Mouse (Mus musculus): Measurements from ENCODE around the gene Zcchc7. TPM values are rescaled to one million over a fixed set of nuclear protein-coding genes. Genes with fewer than 3 reads are reported as not detected.

The Zcchc7 gene
- polyA plus RNA-seq, 1 experiment = 5.3 TPM

DNA sequence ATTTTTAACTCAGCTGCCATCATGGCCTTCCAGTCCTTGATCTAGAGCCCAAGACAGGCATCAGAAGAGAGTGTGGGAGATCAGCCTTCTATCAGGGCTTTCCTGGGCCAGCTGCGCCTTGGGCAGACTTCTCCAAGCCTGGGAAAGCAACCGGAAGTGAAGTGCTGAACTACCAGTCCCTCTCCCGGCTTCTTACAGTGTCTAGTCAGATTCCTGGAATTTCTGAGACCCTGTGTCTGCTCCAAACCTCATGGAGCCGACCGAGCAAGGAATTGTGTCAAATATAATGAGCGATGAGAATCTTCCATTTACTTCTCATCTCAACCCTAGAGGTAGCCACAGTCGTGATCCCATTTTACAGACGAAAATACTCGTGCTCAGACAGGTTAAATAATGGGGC is 203.1 kb downstream of the Zcchc7 start:
- no peak overlapping the region for H3ac ChIP-seq (ENCODE audit: control insufficient read depth, insufficient read length, low read depth)
- H3K36me3 ChIP-seq (ENCODE audit: control insufficient read depth, insufficient read depth) = no peaks in the 10 kb centered on the region
- no peak for TF ChIP-seq FOSL1 (IDR thresholded peaks at IDR 0.05; ENCODE audit: insufficient read depth, low read length, poor library complexity, severe bottlenecking)
- no peak for TF ChIP-seq CTCF (IDR thresholded peaks at IDR 0.05; ENCODE audit: control insufficient read depth, insufficient read depth, insufficient read length)
- TF ChIP-seq MYOD1 (IDR thresholded peaks at IDR 0.05; ENCODE audit: control insufficient read depth, insufficient read length, low read depth) = no peak
- TF ChIP-seq CEBPB (IDR thresholded peaks at IDR 0.05; ENCODE audit: low read depth) = no peak
- TF ChIP-seq MYOG (IDR thresholded peaks at IDR 0.05; ENCODE audit: control insufficient read depth, extremely low read depth, insufficient read length) = no peak
- TF ChIP-seq USF1 (IDR thresholded peaks at IDR 0.05; ENCODE audit: low read depth) = no peak
- TF ChIP-seq MAX (IDR thresholded peaks at IDR 0.05) = no peak
- no peaks in the 10 kb centered on the region for H3K27me3 ChIP-seq (ENCODE audit: control insufficient read depth, insufficient read depth, insufficient read length)
- H3K4me3 ChIP-seq (ENCODE audit: insufficient read depth, poor library complexity, severe bottlenecking) = no peak overlapping the region
- no peaks in the 10 kb centered on the region for H3K79me3 ChIP-seq (ENCODE audit: low read depth)
- no peaks in the 10 kb centered on the region for H3K79me2 ChIP-seq (ENCODE audit: control insufficient read depth, insufficient read depth)

DNA sequence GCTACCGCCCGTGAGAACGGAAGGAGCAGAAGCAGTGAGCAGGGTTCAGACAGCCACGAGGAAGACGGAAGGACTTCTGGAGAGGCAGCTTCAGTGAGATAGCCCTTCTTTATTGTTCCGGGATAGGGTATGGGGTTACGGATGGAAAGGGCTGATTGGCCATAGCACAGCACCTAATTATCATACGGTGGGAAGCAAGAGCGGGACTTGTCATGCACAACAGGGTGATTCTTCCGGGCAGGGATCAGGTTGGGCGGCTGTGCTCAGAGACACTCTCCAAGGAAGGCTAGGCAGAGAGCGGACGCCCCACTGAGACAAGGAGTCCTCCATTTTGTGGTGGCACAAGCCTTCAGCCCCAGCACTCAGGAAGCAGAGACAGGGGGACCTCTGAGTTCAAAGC is 203.5 kb downstream of the Zcchc7 start:
- Histone ChIP-seq H3K79me2 (ENCODE audit: control insufficient read depth, insufficient read depth) (no peaks in the 10 kb centered on the region), H3K4me3 (ENCODE audit: insufficient read depth, poor library complexity, severe bottlenecking) (no peak overlapping the region), H3ac (ENCODE audit: control insufficient read depth, insufficient read length, low read depth) (no peak overlapping the region), H3K79me3 (ENCODE audit: low read depth) (no peaks in the 10 kb centered on the region), H3K36me3 (ENCODE audit: control insufficient read depth, insufficient read depth) (no peaks in the 10 kb centered on the region), H3K27me3 (ENCODE audit: control insufficient read depth, insufficient read depth, insufficient read length) (no peaks in the 10 kb centered on the region)
- TF ChIP-seq CTCF (IDR thresholded peaks at IDR 0.05; ENCODE audit: control insufficient read depth, insufficient read depth, insufficient read length) (no peak), CEBPB (IDR thresholded peaks at IDR 0.05; ENCODE audit: low read depth) (no peak), MAX (IDR thresholded peaks at IDR 0.05) (no peak), USF1 (IDR thresholded peaks at IDR 0.05; ENCODE audit: low read depth) (no peak), MYOD1 (IDR thresholded peaks at IDR 0.05; ENCODE audit: control insufficient read depth, insufficient read length, low read depth) (no peak), MYOG (IDR thresholded peaks at IDR 0.05; ENCODE audit: control insufficient read depth, extremely low read depth, insufficient read length) (no peak), FOSL1 (IDR thresholded peaks at IDR 0.05; ENCODE audit: insufficient read depth, low read length, poor library complexity, severe bottlenecking) (no peak)

DNA sequence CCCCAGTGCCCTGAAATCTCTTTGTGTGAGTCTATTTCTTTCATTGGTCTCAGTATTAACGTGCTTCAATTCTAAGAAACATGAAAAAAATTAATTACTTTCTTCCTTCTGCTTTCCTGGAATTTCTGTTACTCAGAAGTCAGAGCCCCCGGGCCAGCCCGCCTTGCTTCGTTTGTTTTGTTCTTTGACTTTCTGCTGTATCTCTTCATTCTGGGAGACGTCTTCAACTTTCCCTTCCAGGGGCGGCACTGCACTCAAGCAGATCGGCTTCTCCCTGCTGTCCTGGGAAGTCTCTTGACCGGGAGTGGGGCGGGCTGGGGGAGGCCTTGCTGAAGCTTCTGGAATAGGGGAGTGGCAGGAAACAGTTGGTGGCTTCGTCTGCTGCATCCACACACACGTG is 207.5 kb downstream of the Zcchc7 start:
- no peak for TF ChIP-seq USF1 (IDR thresholded peaks at IDR 0.05; ENCODE audit: low read depth)
- TF ChIP-seq MYOG (IDR thresholded peaks at IDR 0.05; ENCODE audit: control insufficient read depth, extremely low read depth, insufficient read length) = no peak
- TF ChIP-seq MYOD1 (IDR thresholded peaks at IDR 0.05; ENCODE audit: control insufficient read depth, insufficient read length, low read depth) = no peak
- TF ChIP-seq CTCF (IDR thresholded peaks at IDR 0.05; ENCODE audit: control insufficient read depth, insufficient read depth, insufficient read length) = no peak
- no peak for TF ChIP-seq MAX (IDR thresholded peaks at IDR 0.05)
- TF ChIP-seq CEBPB (IDR thresholded peaks at IDR 0.05; ENCODE audit: low read depth) = no peak
- TF ChIP-seq FOSL1 (IDR thresholded peaks at IDR 0.05; ENCODE audit: insufficient read depth, low read length, poor library complexity, severe bottlenecking) = no peak
- no peak overlapping the region for H3K4me3 ChIP-seq (ENCODE audit: insufficient read depth, poor library complexity, severe bottlenecking)
- no peaks in the 10 kb centered on the region for H3K79me2 ChIP-seq (ENCODE audit: control insufficient read depth, insufficient read depth)
- H3K36me3 ChIP-seq (ENCODE audit: control insufficient read depth, insufficient read depth) = no peaks in the 10 kb centered on the region
- no peaks in the 10 kb centered on the region for H3K79me3 ChIP-seq (ENCODE audit: low read depth)
- H3ac ChIP-seq (ENCODE audit: control insufficient read depth, insufficient read length, low read depth) = no peak overlapping the region
- H3K27me3 ChIP-seq (ENCODE audit: control insufficient read depth, insufficient read depth, insufficient read length) = peaks cover 15% of the 10 kb centered on the region

DNA sequence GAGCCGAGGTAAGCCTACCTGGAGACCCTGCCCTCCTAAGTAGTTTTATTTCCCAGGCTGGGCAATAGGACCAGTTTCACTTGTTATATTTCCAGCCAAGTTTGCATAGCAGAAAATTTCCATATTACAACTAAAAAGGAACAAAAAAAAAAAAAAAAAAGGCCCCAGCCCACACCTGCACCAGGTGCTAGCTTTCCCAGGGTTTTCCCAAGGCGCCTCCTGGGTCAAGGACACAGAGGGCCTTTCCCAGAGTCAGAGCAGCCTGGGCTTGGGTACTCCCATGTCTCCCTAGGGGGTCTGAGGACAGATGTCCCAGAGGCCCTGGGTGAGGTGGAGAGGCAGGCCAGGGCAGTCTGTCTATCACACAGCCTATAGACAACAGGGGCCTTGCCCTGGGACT is 209.5 kb downstream of the Zcchc7 start:
- H3K4me3 ChIP-seq (ENCODE audit: insufficient read depth, poor library complexity, severe bottlenecking) = no peak overlapping the region
- no peaks in the 10 kb centered on the region for H3K36me3 ChIP-seq (ENCODE audit: control insufficient read depth, insufficient read depth)
- no peaks in the 10 kb centered on the region for H3K79me3 ChIP-seq (ENCODE audit: low read depth)
- H3K79me2 ChIP-seq (ENCODE audit: control insufficient read depth, insufficient read depth) = no peaks in the 10 kb centered on the region
- H3K27me3 ChIP-seq (ENCODE audit: control insufficient read depth, insufficient read depth, insufficient read length) = peaks cover 24% of the 10 kb centered on the region
- H3ac ChIP-seq (ENCODE audit: control insufficient read depth, insufficient read length, low read depth) = no peak overlapping the region
- no peak for TF ChIP-seq MYOD1 (IDR thresholded peaks at IDR 0.05; ENCODE audit: control insufficient read depth, insufficient read length, low read depth)
- TF ChIP-seq CTCF (IDR thresholded peaks at IDR 0.05; ENCODE audit: control insufficient read depth, insufficient read depth, insufficient read length) = no peak
- no peak for TF ChIP-seq CEBPB (IDR thresholded peaks at IDR 0.05; ENCODE audit: low read depth)
- TF ChIP-seq USF1 (IDR thresholded peaks at IDR 0.05; ENCODE audit: low read depth) = no peak
- no peak for TF ChIP-seq MYOG (IDR thresholded peaks at IDR 0.05; ENCODE audit: control insufficient read depth, extremely low read depth, insufficient read length)
- no peak for TF ChIP-seq FOSL1 (IDR thresholded peaks at IDR 0.05; ENCODE audit: insufficient read depth, low read length, poor library complexity, severe bottlenecking)
- TF ChIP-seq MAX (IDR thresholded peaks at IDR 0.05) = no peak

DNA sequence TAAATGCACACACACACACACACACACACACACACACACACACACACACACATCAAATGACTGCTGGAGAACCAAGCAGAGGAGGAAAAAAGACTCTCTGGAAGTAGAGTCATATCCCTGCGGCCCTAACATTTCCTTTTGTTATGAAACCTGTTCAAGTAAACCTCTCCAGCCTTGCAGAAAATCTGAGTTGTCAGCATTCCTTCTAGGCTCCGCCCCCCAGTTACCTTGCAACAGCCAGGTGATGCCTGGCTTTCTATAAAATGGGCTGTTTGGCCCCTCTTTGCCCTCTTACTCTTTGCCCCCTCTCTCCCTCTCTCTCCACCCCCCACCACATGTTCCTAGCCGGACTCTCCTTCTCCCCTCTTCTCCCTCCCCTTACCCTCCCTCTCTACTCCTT is 210.1 kb downstream of the Zcchc7 start:
- Histone ChIP-seq H3K27me3 (ENCODE audit: control insufficient read depth, insufficient read depth, insufficient read length) (peaks cover 24% of the 10 kb centered on the region), H3K4me3 (ENCODE audit: insufficient read depth, poor library complexity, severe bottlenecking) (no peak overlapping the region), H3K79me3 (ENCODE audit: low read depth) (no peaks in the 10 kb centered on the region), H3ac (ENCODE audit: control insufficient read depth, insufficient read length, low read depth) (no peak overlapping the region), H3K36me3 (ENCODE audit: control insufficient read depth, insufficient read depth) (no peaks in the 10 kb centered on the region), H3K79me2 (ENCODE audit: control insufficient read depth, insufficient read depth) (no peaks in the 10 kb centered on the region)
- TF ChIP-seq CTCF (IDR thresholded peaks at IDR 0.05; ENCODE audit: control insufficient read depth, insufficient read depth, insufficient read length) = no peak
- TF ChIP-seq MYOG (IDR thresholded peaks at IDR 0.05; ENCODE audit: control insufficient read depth, extremely low read depth, insufficient read length) = no peak
- TF ChIP-seq USF1 (IDR thresholded peaks at IDR 0.05; ENCODE audit: low read depth) = no peak
- no peak for TF ChIP-seq MAX (IDR thresholded peaks at IDR 0.05)
- TF ChIP-seq CEBPB (IDR thresholded peaks at IDR 0.05; ENCODE audit: low read depth) = no peak
- no peak for TF ChIP-seq FOSL1 (IDR thresholded peaks at IDR 0.05; ENCODE audit: insufficient read depth, low read length, poor library complexity, severe bottlenecking)
- TF ChIP-seq MYOD1 (IDR thresholded peaks at IDR 0.05; ENCODE audit: control insufficient read depth, insufficient read length, low read depth) = no peak

DNA sequence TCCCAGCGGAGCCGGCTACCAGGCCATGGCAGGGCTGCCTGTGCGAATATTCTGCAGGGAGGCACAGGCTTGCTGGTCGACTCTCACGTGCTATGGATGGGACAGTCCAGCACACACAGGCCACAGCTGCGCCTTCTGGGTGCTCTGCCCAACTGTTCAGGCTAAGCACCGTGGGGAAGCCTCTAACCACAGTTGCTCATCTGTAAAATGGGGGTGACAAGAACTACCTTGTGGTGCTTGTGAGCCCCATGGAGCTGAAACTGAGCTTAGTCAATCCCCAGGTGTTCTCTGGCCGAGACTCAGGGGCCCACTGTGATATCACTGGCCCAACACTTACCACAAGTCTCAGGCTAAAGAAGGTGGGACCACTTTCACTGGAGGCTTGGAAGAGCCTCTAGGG is 211.7 kb downstream of the Zcchc7 start:
- H3ac ChIP-seq (ENCODE audit: control insufficient read depth, insufficient read length, low read depth) = no peak overlapping the region
- peaks cover 24% of the 10 kb centered on the region for H3K27me3 ChIP-seq (ENCODE audit: control insufficient read depth, insufficient read depth, insufficient read length)
- no peaks in the 10 kb centered on the region for H3K36me3 ChIP-seq (ENCODE audit: control insufficient read depth, insufficient read depth)
- TF ChIP-seq USF1 (IDR thresholded peaks at IDR 0.05; ENCODE audit: low read depth) = no peak
- TF ChIP-seq MAX (IDR thresholded peaks at IDR 0.05) = no peak
- TF ChIP-seq MYOG (IDR thresholded peaks at IDR 0.05; ENCODE audit: control insufficient read depth, extremely low read depth, insufficient read length) = no peak
- no peak for TF ChIP-seq CEBPB (IDR thresholded peaks at IDR 0.05; ENCODE audit: low read depth)
- no peaks in the 10 kb centered on the region for H3K79me3 ChIP-seq (ENCODE audit: low read depth)
- no peak overlapping the region for H3K4me3 ChIP-seq (ENCODE audit: insufficient read depth, poor library complexity, severe bottlenecking)
- no peaks in the 10 kb centered on the region for H3K79me2 ChIP-seq (ENCODE audit: control insufficient read depth, insufficient read depth)

Measured in C2C12 (cell line).